Mouse (Mus musculus): ENCODE results near the gene Vmn2r24. TPM values are rescaled to one million over a fixed set of nuclear protein-coding genes. Genes with fewer than 3 reads are reported as not detected.
"Not testable (repeated sequence)": the region's sequence is repeated elsewhere in the genome, so short reads cannot be mapped to it uniquely, and the experiment has no call there.

The Vmn2r24 gene
- under 0.01 TPM in 1 of 2 replicates, not detected in the other for total RNA-seq (2017)

GRCm38 (mm10) chr6:123778579-123778978, at the start of gene Vmn2r24:
Gene Vmn2r24 (plus strand): TSS chr6:123778879.
- ATAC-seq (ENCODE audit: extremely low read depth, insufficient number of reproducible peaks, low FRiP score, poor library complexity, severe bottlenecking): no peak

GRCm38 (mm10) chr6:123770031-123770430, 8.6 kb upstream of the Vmn2r24 start:
- ATAC-seq (ENCODE audit: extremely low read depth, insufficient number of reproducible peaks, low FRiP score, poor library complexity, severe bottlenecking): no peak

- ATAC-seq (ENCODE audit: extremely low read depth, insufficient number of reproducible peaks, low FRiP score, poor library complexity, severe bottlenecking): no peak
Measured at GRCm38 (mm10) chr6:123784857-123785256, 6.2 kb downstream of the Vmn2r24 start.

- ATAC-seq (ENCODE audit: extremely low read depth, insufficient number of reproducible peaks, low FRiP score, poor library complexity, severe bottlenecking): no peak
Measured at GRCm38 (mm10) chr6:123793746-123794145, 15.1 kb downstream of the Vmn2r24 start.

- ATAC-seq (ENCODE audit: extremely low read depth, insufficient number of reproducible peaks, low FRiP score, poor library complexity, severe bottlenecking): not testable (repeated sequence)
Measured at GRCm38 (mm10) chr6:123810291-123810690, 31.6 kb downstream of the Vmn2r24 start.

- ATAC-seq (ENCODE audit: extremely low read depth, insufficient number of reproducible peaks, low FRiP score, poor library complexity, severe bottlenecking): no peak
Measured at GRCm38 (mm10) chr6:123819951-123820350, 41.3 kb downstream of the Vmn2r24 start.

- not testable (repeated sequence) for ATAC-seq (ENCODE audit: extremely low read depth, insufficient number of reproducible peaks, low FRiP score, poor library complexity, severe bottlenecking)
Measured at GRCm38 (mm10) chr6:123853363-123853762, 74.7 kb downstream of the Vmn2r24 start, which contains the start of gene Vmn2r25. Gene Vmn2r25 (minus strand): TSS chr6:123853463.

Other genes with a start within 250 kb of the Vmn2r24 start
- not detected in 2 replicates for gene Vmn2r21, start 245.5 kb upstream of the Vmn2r24 start, total RNA-seq (2017)
- gene Vmn2r22, start 128.2 kb upstream of the Vmn2r24 start, total RNA-seq (2017): 0.12 TPM in 2 replicates
- gene Vmn2r23, start 76.2 kb upstream of the Vmn2r24 start, total RNA-seq (2017): not detected in 2 replicates
- gene Vmn2r25, start 74.6 kb downstream of the Vmn2r24 start, total RNA-seq (2017): 0.12 TPM in 1 of 2 replicates, not detected in the other
- 0.12 TPM in 1 of 2 replicates, not detected in the other for gene Vmn2r26, start 245.7 kb downstream of the Vmn2r24 start, total RNA-seq (2017)

All from neutrophil, adult 5-6 weeks (primary cell).